Mouse (Mus musculus): ENCODE measurements around the gene Pifo.

Pifo gene

DNA sequence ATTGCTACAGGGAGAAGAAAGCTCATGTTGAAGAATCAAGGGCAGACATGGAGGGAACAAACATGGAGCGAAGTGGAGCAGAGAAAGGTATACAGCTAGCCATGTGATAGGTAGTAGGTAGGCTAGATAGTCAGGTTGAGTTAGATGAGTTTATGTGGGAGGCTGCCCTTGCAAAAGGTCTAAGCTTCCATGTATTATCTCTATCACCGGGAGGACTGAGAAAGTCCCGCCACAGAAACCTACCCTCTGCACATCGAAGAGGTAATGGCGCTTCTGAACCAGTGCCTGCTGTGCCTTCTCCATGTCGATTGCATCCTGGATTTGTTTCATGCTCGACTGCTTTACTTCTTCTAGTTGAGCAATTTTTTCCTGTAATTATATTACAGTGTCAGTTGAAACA is 63.1 kb downstream of the Pifo start:
- DNase-seq (ENCODE audit: low spot score), result no peak

All from testis, postnatal 14 days (tissue).